Mouse (Mus musculus) C2C12 (cell line): ENCODE data around the gene Ahdc1. TPM values are rescaled to one million over a fixed set of nuclear protein-coding genes. Genes with fewer than 3 reads are reported as not detected.

Source experiments
- H3K27me3 ChIP-seq: one replicate; pipeline ENCODE4 v1.6.1; 2011; ENCODE audit not compliant: control insufficient read depth, insufficient read depth, insufficient read length
- H3K36me3 ChIP-seq: one replicate; pipeline ENCODE4 v1.6.1; 2011; ENCODE audit not compliant: control insufficient read depth, insufficient read depth
- H3K4me3 ChIP-seq: one replicate; pipeline ENCODE4 v1.5.1; 2011; ENCODE audit warnings: mild to moderate bottlenecking, control low read depth; ENCODE audit not compliant: poor library complexity, insufficient read depth, severe bottlenecking
- H3K79me2 ChIP-seq: one replicate; pipeline ENCODE4 v1.6.1; 2011; ENCODE audit not compliant: control insufficient read depth, insufficient read depth
- H3K79me3 ChIP-seq: one replicate; pipeline ENCODE4 v1.6.1; 2011; ENCODE audit warnings: low read depth, control low read depth
- H3ac ChIP-seq: one replicate; pipeline ENCODE3; 2011; ENCODE audit warnings: low read depth; ENCODE audit not compliant: control insufficient read depth, insufficient read length
- CEBPB ChIP-seq: IDR thresholded peaks from one replicate; pipeline ENCODE4 v1.6.1; 2011; ENCODE audit warnings: low read depth, mild to moderate bottlenecking, control low read depth, moderate library complexity
- CTCF ChIP-seq: IDR thresholded peaks from one replicate; pipeline ENCODE4 v1.5.1; 2011; ENCODE audit not compliant: control insufficient read depth, insufficient read depth, insufficient read length
- FOSL1 ChIP-seq: IDR thresholded peaks from one replicate; pipeline ENCODE4 v1.8.0; 2011; ENCODE audit warnings: mild to moderate bottlenecking, low read length; ENCODE audit not compliant: poor library complexity, insufficient read depth, severe bottlenecking
- MAX ChIP-seq: IDR thresholded peaks from one replicate; pipeline ENCODE4 v1.6.1; 2011; ENCODE audit warnings: mild to moderate bottlenecking, control low read depth
- MYOD1 ChIP-seq: IDR thresholded peaks from one replicate; pipeline ENCODE4 v1.6.1; 2011; ENCODE audit warnings: low read depth; ENCODE audit not compliant: control insufficient read depth, insufficient read length
- MYOG ChIP-seq: IDR thresholded peaks from one replicate; pipeline ENCODE4 v1.6.1; 2011; ENCODE audit not compliant: control insufficient read depth, insufficient read length; ENCODE audit errors: extremely low read depth
- USF1 ChIP-seq: IDR thresholded peaks from one replicate; pipeline ENCODE4 v1.6.1; 2011; ENCODE audit warnings: low read depth, mild to moderate bottlenecking, control low read depth, moderate library complexity
- polyA plus RNA-seq: library from polyadenylated mRNA; unstranded; fragments of >200 nt; fragmentation: generic; extraction: Trizol; gene quantifications from one replicate; pipeline ENCODE4 v1.2.1, GENCODE M21; 2012; ENCODE audit warnings: missing spikeins

Ahdc1 gene
- polyA plus RNA-seq, 1 experiment, result 27.9 TPM

- H3K4me3 ChIP-seq, result no peak overlapping the region
- no peak for TF ChIP-seq CEBPB
- peak; percentile 18 for TF ChIP-seq MYOD1
- TF ChIP-seq CTCF, result no peak
- no peak for TF ChIP-seq USF1
- no peak for TF ChIP-seq MAX
- H3ac ChIP-seq, result peak overlapping the region; percentile 8
- H3K36me3 ChIP-seq, result peaks cover 20% of the 10 kb centered on the region
- H3K27me3 ChIP-seq, result no peaks in the 10 kb centered on the region
- peaks cover 15% of the 10 kb centered on the region for H3K79me3 ChIP-seq
- peaks cover 67% of the 10 kb centered on the region for H3K79me2 ChIP-seq
Measured at GRCm38 (mm10) chr4:133055163-133055951, 44.3 kb downstream of the Ahdc1 start.

- TF ChIP-seq MAX, result no peak
- TF ChIP-seq CTCF, result peak; percentile 42
- H3K36me3 ChIP-seq, result peaks cover 26% of the 10 kb centered on the region
- peak overlapping the region; percentile 14 for H3K4me3 ChIP-seq
- H3K79me2 ChIP-seq, result peaks cover 58% of the 10 kb centered on the region
- no peaks in the 10 kb centered on the region for H3K27me3 ChIP-seq
- H3K79me3 ChIP-seq, result peaks cover 10% of the 10 kb centered on the region
- peak overlapping the region; percentile 61 for H3ac ChIP-seq
Measured at GRCm38 (mm10) chr4:133056069-133056890, 45.2 kb downstream of the Ahdc1 start.

GRCm38 (mm10) chr4:133057389-133058122 is 46.5 kb downstream of the Ahdc1 start:
- no peaks in the 10 kb centered on the region for H3K27me3 ChIP-seq
- H3K79me2 ChIP-seq, result peaks cover 45% of the 10 kb centered on the region
- TF ChIP-seq CTCF, result no peak
- TF ChIP-seq CEBPB, result no peak
- no peak for TF ChIP-seq FOSL1
- TF ChIP-seq USF1, result peak; percentile 50
- H3K36me3 ChIP-seq, result peaks cover 37% of the 10 kb centered on the region
- H3K4me3 ChIP-seq, result peak overlapping the region; percentile 11
- peaks cover 5% of the 10 kb centered on the region for H3K79me3 ChIP-seq
- H3ac ChIP-seq, result peak overlapping the region; percentile 42

GRCm38 (mm10) chr4:133058123-133058453 is 47.0 kb downstream of the Ahdc1 start:
- no peak for TF ChIP-seq MYOG
- no peak for TF ChIP-seq MYOD1
- TF ChIP-seq USF1, result no peak
- TF ChIP-seq CEBPB, result no peak
- Histone ChIP-seq H3K79me2 (peaks cover 40% of the 10 kb centered on the region), H3K27me3 (no peaks in the 10 kb centered on the region), H3ac (peak overlapping the region; percentile 22), H3K36me3 (peaks cover 43% of the 10 kb centered on the region), H3K4me3 (no peak overlapping the region), H3K79me3 (peaks cover 2% of the 10 kb centered on the region)

GRCm38 (mm10) chr4:133058513-133059480 is 47.7 kb downstream of the Ahdc1 start:
- peaks cover 48% of the 10 kb centered on the region for H3K36me3 ChIP-seq
- TF ChIP-seq CTCF (no peak), CEBPB (no peak), USF1 (no peak), MYOD1 (no peak), MAX (no peak), FOSL1 (no peak), MYOG (no peak)

More at GRCm38 (mm10) chr4:133058513-133059480, 47.7 kb downstream of the Ahdc1 start:
- no peak overlapping the region for H3K4me3 ChIP-seq
- no peak overlapping the region for H3ac ChIP-seq
- H3K79me2 ChIP-seq, result peaks cover 33% of the 10 kb centered on the region
- H3K79me3 ChIP-seq, result peaks cover 2% of the 10 kb centered on the region
- H3K27me3 ChIP-seq, result no peaks in the 10 kb centered on the region
